Mouse (Mus musculus) brown adipose tissue, adult 24 weeks (tissue): ENCODE results near the gene Cldn10. TPM values are rescaled to one million over a fixed set of nuclear protein-coding genes. Genes with fewer than 3 reads are reported as not detected.

Experiments
- H3K27ac ChIP-seq: fragments of 200-500 bp; replicated peaks from 2 replicates; pipeline ENCODE4 v1.5.1; 2012; ENCODE audit warnings: low read depth, mild to moderate bottlenecking, low read length
- H3K4me1 ChIP-seq: fragments of 200-500 bp; 2 replicates; pipeline ENCODE4 v1.6.1; 2012; ENCODE audit warnings: low read length, mixed read lengths; ENCODE audit not compliant: control insufficient read depth, insufficient read depth, insufficient read length
- H3K4me3 ChIP-seq: fragments of 200-500 bp; 2 replicates; pipeline ENCODE4 v1.5.1; 2012; ENCODE audit warnings: low read depth, mild to moderate bottlenecking, low read length, moderate library complexity; ENCODE audit not compliant: insufficient read depth
- polyA plus RNA-seq: library from polyadenylated mRNA; stranded (reverse); fragments of >200 nt; gene quantifications from 2 replicates; pipeline ENCODE4 v1.2.4, GENCODE M21; 2012; ENCODE audit not compliant: missing spikeins, insufficient read depth, insufficient read length

The Cldn10 gene
- polyA plus RNA-seq, 1 experiment = not detected

GRCm38 (mm10) chr14:118768354-118768713 lies 19.4 kb upstream of the Cldn10 start:
- Histone ChIP-seq H3K27ac (no peak overlapping the region), H3K4me3 (no peak overlapping the region), H3K4me1 (no peaks in the 10 kb centered on the region)

GRCm38 (mm10) chr14:118773668-118774067 lies 14.0 kb upstream of the Cldn10 start:
- Histone ChIP-seq H3K27ac (no peak overlapping the region), H3K4me1 (no peaks in the 10 kb centered on the region), H3K4me3 (no peak overlapping the region)

- Histone ChIP-seq H3K4me1 (no peaks in the 10 kb centered on the region), H3K4me3 (no peak overlapping the region), H3K27ac (no peak overlapping the region)
These were observed 12.9 kb upstream of the Cldn10 start for GRCm38 (mm10) chr14:118774507-118775428.

- Histone ChIP-seq H3K4me1 (no peaks in the 10 kb centered on the region), H3K4me3 (no peak overlapping the region), H3K27ac (no peak overlapping the region)
These were observed 12.2 kb upstream of the Cldn10 start for GRCm38 (mm10) chr14:118775554-118775953.

GRCm38 (mm10) chr14:118776372-118776771 lies 11.3 kb upstream of the Cldn10 start:
- H3K4me1 ChIP-seq = no peaks in the 10 kb centered on the region
- no peak overlapping the region for H3K4me3 ChIP-seq
- H3K27ac ChIP-seq = no peak overlapping the region

- Histone ChIP-seq H3K4me1 (no peaks in the 10 kb centered on the region), H3K4me3 (no peak overlapping the region), H3K27ac (no peak overlapping the region)
These were observed 10.2 kb upstream of the Cldn10 start for GRCm38 (mm10) chr14:118777478-118777877.

- no peaks in the 10 kb centered on the region for H3K4me1 ChIP-seq
- no peak overlapping the region for H3K27ac ChIP-seq
- no peak overlapping the region for H3K4me3 ChIP-seq
These were observed 6.1 kb upstream of the Cldn10 start for GRCm38 (mm10) chr14:118781601-118782000.

GRCm38 (mm10) chr14:118782241-118782640 lies 5.5 kb upstream of the Cldn10 start:
- Histone ChIP-seq H3K4me1 (no peaks in the 10 kb centered on the region), H3K27ac (no peak overlapping the region), H3K4me3 (no peak overlapping the region)

GRCm38 (mm10) chr14:118783326-118783935 lies 4.3 kb upstream of the Cldn10 start:
- Histone ChIP-seq H3K4me3 (no peak overlapping the region), H3K27ac (no peak overlapping the region), H3K4me1 (no peaks in the 10 kb centered on the region)

GRCm38 (mm10) chr14:118790217-118790616 lies 2.5 kb downstream of the Cldn10 start:
- H3K4me1 ChIP-seq = no peaks in the 10 kb centered on the region
- no peak overlapping the region for H3K4me3 ChIP-seq
- H3K27ac ChIP-seq = no peak overlapping the region

GRCm38 (mm10) chr14:118792957-118793356 lies 5.2 kb downstream of the Cldn10 start:
- Histone ChIP-seq H3K4me3 (no peak overlapping the region), H3K4me1 (no peaks in the 10 kb centered on the region; the same call in 1 of the 2 replicates), H3K27ac (no peak overlapping the region)

GRCm38 (mm10) chr14:118793416-118793815 lies 5.7 kb downstream of the Cldn10 start:
- Histone ChIP-seq H3K4me1 (no peaks in the 10 kb centered on the region; the same call in 1 of the 2 replicates), H3K4me3 (no peak overlapping the region), H3K27ac (no peak overlapping the region)

GRCm38 (mm10) chr14:118794196-118794595 lies 6.5 kb downstream of the Cldn10 start:
- Histone ChIP-seq H3K4me1 (no peaks in the 10 kb centered on the region; the same call in 1 of the 2 replicates), H3K4me3 (no peak overlapping the region), H3K27ac (no peak overlapping the region)

- Histone ChIP-seq H3K4me1 (no peaks in the 10 kb centered on the region; the same call in 1 of the 2 replicates), H3K27ac (no peak overlapping the region), H3K4me3 (no peak overlapping the region)
These were observed 7.2 kb downstream of the Cldn10 start for GRCm38 (mm10) chr14:118794893-118795292.

- Histone ChIP-seq H3K27ac (no peak overlapping the region), H3K4me3 (no peak overlapping the region), H3K4me1 (no peaks in the 10 kb centered on the region; the same call in 1 of the 2 replicates)
These were observed 8.4 kb downstream of the Cldn10 start for GRCm38 (mm10) chr14:118795915-118796693.
